In the genomic region with DNA sequence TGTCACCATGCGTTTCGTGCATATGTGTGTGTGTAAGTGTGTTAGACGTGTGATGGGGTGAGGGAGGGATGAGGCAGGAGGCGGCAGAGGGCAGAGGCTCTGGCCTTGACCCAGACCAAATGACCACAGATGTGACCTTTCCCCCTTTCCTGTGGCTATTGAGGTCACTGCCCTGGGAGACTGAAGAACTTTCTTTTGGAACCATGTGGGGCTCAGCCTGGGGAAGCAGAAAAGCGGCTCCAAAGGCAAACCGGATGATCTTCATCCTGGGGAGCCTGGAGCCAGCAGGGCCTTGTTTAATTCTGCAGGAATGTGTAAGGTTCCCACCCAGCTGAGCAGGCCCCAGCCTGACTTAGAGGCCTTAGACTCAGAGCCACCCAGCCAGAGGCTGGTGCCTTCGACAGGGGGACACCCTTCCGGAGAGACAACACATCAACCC, we compare ENCODE assay signal across 9 mouse cellular contexts. TPM values are rescaled to one million over a fixed set of nuclear protein-coding genes. Genes with fewer than 3 reads are reported as not detected.
A peak's percentile ranks its signal among the peaks of the same experiment; 100 is the strongest.
DNase-seq lines count a peak whose midpoint lies in the region; ATAC-seq lines count a peak whose summit lies in the region.
"Had no signal": no experiment of that assay in that cellular context is flagged by ENCODE, and none has a peak within 500 bp of the region (broad histone marks: within the 10 kb centered on the region; RNA-seq: fewer than 3 reads in every experiment).

No protein-coding gene starts in this region.

- H3K36me3 ChIP-seq in embryonic facial prominence, embryonic 14.5 days (ENCODE audit: control insufficient read depth, insufficient read depth, low read length) = no peaks in the 10 kb centered on the region
- H3K36me3 ChIP-seq in heart, embryonic 11.5 days (ENCODE audit: control insufficient read depth, insufficient read depth, low read length) = no peaks in the 10 kb centered on the region

- 46% methylated on average over 8 of the region's 8 CpGs for WGBS in embryonic facial prominence, embryonic 14.5 days
- WGBS in heart, embryonic 11.5 days (ENCODE audit: insufficient replicate concordance) = 78% methylated on average over 8 of the region's 8 CpGs

- no peak overlapping the region for H3K4me3 ChIP-seq in embryonic facial prominence, embryonic 14.5 days (ENCODE audit: low read depth, low read length)
- H3K4me3 ChIP-seq in heart, embryonic 11.5 days (ENCODE audit: low read depth, low read length) = no peak overlapping the region

- ATAC-seq in embryonic facial prominence, embryonic 14.5 days (ENCODE audit: low read depth) = no peak
- ATAC-seq in heart, embryonic 11.5 days (replicated peaks; ENCODE audit: insufficient number of reproducible peaks, low FRiP score, low TSS enrichment) = no peak

- peak; percentile 45 for DNase-seq in kidney, postnatal 10 days
- DNase-seq in kidney, postnatal 36 days = no peak
- DNase-seq in embryonic facial prominence, embryonic 14.5 days (ENCODE audit: low spot score) = peak; percentile 75
- DNase-seq in lung, postnatal 14 days = peak; percentile 20
- DNase-seq in cerebellum, postnatal 36 days = no peak
- DNase-seq in adrenal gland, postnatal 14 days = no peak

- H3K9me3 ChIP-seq in embryonic facial prominence, embryonic 14.5 days (ENCODE audit: control insufficient read depth, low read length) = no peaks in the 10 kb centered on the region
- no peaks in the 10 kb centered on the region for H3K9me3 ChIP-seq in heart, embryonic 11.5 days (replicated peaks; ENCODE audit: control insufficient read depth, low read length)

- H3K27me3 ChIP-seq in embryonic facial prominence, embryonic 14.5 days (replicated peaks; ENCODE audit: control insufficient read depth, insufficient read depth, low read length) = no peaks in the 10 kb centered on the region
- H3K27me3 ChIP-seq in heart, embryonic 11.5 days (ENCODE audit: control insufficient read depth, insufficient read depth, low read length) = no peaks in the 10 kb centered on the region; the same call in 1 of the 2 replicates

- H3K27ac ChIP-seq in embryonic facial prominence, embryonic 14.5 days (replicated peaks; ENCODE audit: low read depth, low read length) = peak overlapping the region; percentile 41
- no peak overlapping the region for H3K27ac ChIP-seq in heart, embryonic 11.5 days (ENCODE audit: low read depth, low read length)

- H3K4me2 ChIP-seq in embryonic facial prominence, embryonic 14.5 days (ENCODE audit: low read depth, low read length) = no peak overlapping the region
- H3K4me2 ChIP-seq in heart, embryonic 11.5 days = no peak overlapping the region

- H3K4me1 ChIP-seq in embryonic facial prominence, embryonic 14.5 days (ENCODE audit: control insufficient read depth, insufficient read depth, low read length) = peaks cover 28% of the 10 kb centered on the region
- H3K4me1 ChIP-seq in heart, embryonic 11.5 days (ENCODE audit: control insufficient read depth, insufficient read depth, low read length) = peaks cover 21% of the 10 kb centered on the region

- H3K9ac ChIP-seq in embryonic facial prominence, embryonic 14.5 days (ENCODE audit: low read depth, low read length) = peak overlapping the region; percentile 25; the same call in 1 of the 2 replicates
- H3K9ac ChIP-seq in heart, embryonic 11.5 days (ENCODE audit: low read depth, low read length) = 0 out of 2 replicates have a peak overlapping the region, but pooled peaks have one; percentile 34

RNA-seq across cellular contexts. Expression of a gene that starts 49.6 kb away (rescaled TPM):
- 0.37 and 0.92 TPM in 2 replicates for polyA plus RNA-seq in embryonic facial prominence, embryonic 14.5 days (2014; fragmentation: Nextera tagmentation; extraction: Ambion mirVana)
- polyA plus RNA-seq in heart, embryonic 11.5 days (2014; fragmentation: Nextera tagmentation; extraction: Ambion mirVana) = 0.21 and 0.28 TPM in 2 replicates
- 6.8 and 27.0 TPM in 2 replicates for total RNA-seq in adrenal gland, postnatal 14 days (2021)
- total RNA-seq: layer of hippocampus, postnatal 36 days had no signal
- polyA plus RNA-seq: heart, embryonic 14.5 days had no signal

Comparison
In these comparisons a context has a peak if more than half of its experiments do, and no peak if none do; other contexts are left out.
1. DNase-seq: peak in kidney, postnatal 10 days (single experiment), embryonic facial prominence, embryonic 14.5 days (single experiment) and lung, postnatal 14 days (single experiment); none in kidney, postnatal 36 days (0 of 2), cerebellum, postnatal 36 days (0 of 2) and adrenal gland, postnatal 14 days (single experiment).